Mouse (Mus musculus) heart, adult 2 months (tissue): ENCODE measurements around the gene Grik2.

Experiments
- CTCF ChIP-seq: fragments of 200-600 bp; IDR thresholded peaks from 2 replicates; pipeline ENCODE4 v1.8.1; 2022; ENCODE audit warnings: antibody characterized with exemption, mild to moderate bottlenecking, moderate library complexity
- POLR2A ChIP-seq: fragments of 200-500 bp; IDR thresholded peaks from 2 replicates; pipeline ENCODE4 v1.6.1; 2011; ENCODE audit warnings: mild to moderate bottlenecking, low read depth, low read length, control low read depth; ENCODE audit not compliant: insufficient read depth

DNA sequence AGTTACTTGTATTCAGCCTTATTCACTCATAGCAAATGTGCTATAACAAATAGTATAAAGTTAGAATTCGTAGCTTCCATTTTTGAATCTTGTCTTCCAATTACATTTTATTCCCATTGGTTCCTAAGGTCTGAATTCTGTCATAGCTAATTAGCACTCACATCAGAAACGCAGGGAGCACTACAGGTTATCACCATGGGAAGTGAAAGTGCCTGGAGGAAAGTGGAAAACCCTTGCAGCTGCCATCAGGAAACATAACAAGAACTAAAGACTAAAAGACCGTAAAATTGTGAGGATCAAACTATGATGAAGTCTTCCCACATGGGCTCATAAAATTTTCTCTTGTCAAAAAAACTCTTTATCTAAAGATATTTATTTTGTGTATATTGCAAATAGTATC, 405.6 kb downstream of the Grik2 start:
- TF ChIP-seq POLR2A (no peak), CTCF (no peak)
